Mouse (Mus musculus) hindbrain, embryonic 13.5 days (tissue): ENCODE measurements at regions not wholly inside any gene's neighbourhood (a gene's known extent, or its start where the extent isn't known, plus 50 kb on each side); places are given as distances from the start of the nearest gene placed in this dataset.

Experiments used
- ATAC-seq: fragments of 200-750 bp; cut with Nextera tagmentation; 2 replicates; pipeline ENCODE4 v1.8.0; 2017; ENCODE audit warnings: moderate TSS enrichment; ENCODE audit not compliant: low FRiP score
- H3K27ac ChIP-seq: fragments of 300-500 bp; sonication (generic); 2 replicates; pipeline ENCODE4 v1.5.1; 2015; ENCODE audit warnings: inconsistent platforms, mild to moderate bottlenecking, moderate library complexity
- H3K27me3 ChIP-seq: fragments of 300-500 bp; sonication (generic); 2 replicates; pipeline ENCODE4 v1.6.1; 2015; ENCODE audit warnings: mild to moderate bottlenecking, inconsistent platforms
- H3K36me3 ChIP-seq: fragments of 300-500 bp; sonication (generic); 2 replicates; pipeline ENCODE4 v1.6.1; 2015; ENCODE audit warnings: mild to moderate bottlenecking, inconsistent platforms
- H3K4me1 ChIP-seq: fragments of 300-500 bp; sonication (generic); replicated peaks from 2 replicates; pipeline ENCODE4 v1.6.1; 2015; ENCODE audit warnings: inconsistent platforms
- H3K4me2 ChIP-seq: fragments of 300-500 bp; sonication (generic); 2 replicates; pipeline ENCODE4 v1.6.1; 2015; ENCODE audit warnings: inconsistent platforms, mild to moderate bottlenecking, moderate library complexity
- H3K4me3 ChIP-seq: fragments of 300-500 bp; sonication (generic); 2 replicates; pipeline ENCODE4 v1.5.1; 2015; ENCODE audit warnings: mild to moderate bottlenecking, inconsistent platforms
- H3K9ac ChIP-seq: fragments of 300-500 bp; sonication (generic); 2 replicates; pipeline ENCODE4 v1.6.1; 2015; ENCODE audit warnings: mild to moderate bottlenecking, inconsistent platforms
- H3K9me3 ChIP-seq: fragments of 300-500 bp; sonication (generic); 2 replicates; pipeline ENCODE4 v1.6.1; 2016; ENCODE audit warnings: inconsistent platforms
- WGBS: fragments of 180-500 bp; shearing (Covaris S2); methylation state at CpG from one replicate; pipeline ENCODE4 v1.1.7; 2015; 5-methylcytosine and 5-hydroxymethylcytosine counted together

- H3K27me3 ChIP-seq = 0 out of 2 replicates have a peak, but pooled peaks cover 2% of the 10 kb centered on the region
- H3K4me3 ChIP-seq = no peak overlapping the region
- H3K36me3 ChIP-seq = no peaks in the 10 kb centered on the region
- 87% methylated on average over 2 of the region's 2 CpGs for WGBS
- peaks cover 8% of the 10 kb centered on the region; the same call in 1 of the 2 replicates for H3K4me1 ChIP-seq
- no peak overlapping the region for H3K27ac ChIP-seq
- H3K9me3 ChIP-seq = no peaks in the 10 kb centered on the region
- H3K9ac ChIP-seq = no peak overlapping the region
- no peak overlapping the region for H3K4me2 ChIP-seq
- ATAC-seq = no peak
These were observed 421.2 kb upstream of the Mki67 start for GRCm38 (mm10) chr7:136137341-136137740.

GRCm38 (mm10) chr7:136137831-136138602 lies 421.9 kb upstream of the Mki67 start:
- no peak overlapping the region for H3K27ac ChIP-seq
- no peak overlapping the region for H3K9ac ChIP-seq
- H3K4me2 ChIP-seq = no peak overlapping the region
- H3K36me3 ChIP-seq = no peaks in the 10 kb centered on the region
- 0 out of 2 replicates have a peak, but pooled peaks cover 2% of the 10 kb centered on the region for H3K27me3 ChIP-seq
- no peak overlapping the region for H3K4me3 ChIP-seq
- peaks cover 8% of the 10 kb centered on the region; the same call in 1 of the 2 replicates for H3K4me1 ChIP-seq
- no peak for ATAC-seq
- 73% methylated on average over 15 of the region's 15 CpGs for WGBS
- no peaks in the 10 kb centered on the region for H3K9me3 ChIP-seq

DNA sequence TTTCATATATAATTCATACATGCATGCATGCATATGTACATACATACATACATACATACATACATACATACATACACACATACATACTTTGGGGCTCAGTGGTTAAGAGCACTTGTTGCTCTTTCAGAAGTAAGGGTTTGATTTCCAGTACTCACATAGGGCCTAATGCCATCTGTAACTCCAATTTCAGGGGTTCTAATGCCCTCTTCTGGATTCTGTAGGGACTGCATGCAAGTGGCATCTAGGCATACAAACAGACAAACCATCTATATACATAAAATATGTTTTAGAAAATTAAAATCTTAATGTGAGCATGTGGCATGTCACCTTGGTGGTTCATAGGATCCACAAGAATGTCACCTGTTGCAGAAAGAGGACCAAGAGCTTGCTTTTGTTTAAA lies 426.7 kb upstream of the Mki67 start:
- no peak for ATAC-seq
- H3K36me3 ChIP-seq = no peaks in the 10 kb centered on the region

GRCm38 (mm10) chr7:136150196-136150595 lies 434.0 kb upstream of the Mki67 start:
- 58% methylated on average over 5 of the region's 5 CpGs for WGBS
- Histone ChIP-seq H3K27ac (no peak overlapping the region), H3K9me3 (no peaks in the 10 kb centered on the region), H3K36me3 (no peaks in the 10 kb centered on the region), H3K4me1 (peaks cover 12% of the 10 kb centered on the region), H3K4me3 (no peak overlapping the region), H3K4me2 (no peak overlapping the region), H3K27me3 (no peaks in the 10 kb centered on the region), H3K9ac (no peak overlapping the region)
- no peak for ATAC-seq

More for the DNA sequence above, 426.7 kb upstream of the Mki67 start:
- H3K9me3 ChIP-seq = no peaks in the 10 kb centered on the region
- H3K27ac ChIP-seq = no peak overlapping the region
- H3K9ac ChIP-seq = no peak overlapping the region
- no peak overlapping the region for H3K4me3 ChIP-seq
- 0 out of 2 replicates have a peak, but pooled peaks cover 2% of the 10 kb centered on the region for H3K27me3 ChIP-seq
- H3K4me1 ChIP-seq = 0 out of 2 replicates have a peak, but pooled peaks cover under 1% of the 10 kb centered on the region
- no peak overlapping the region for H3K4me2 ChIP-seq

GRCm38 (mm10) chr7:136151301-136151930 lies 435.3 kb upstream of the Mki67 start:
- Histone ChIP-seq H3K4me2 (no peak overlapping the region), H3K4me1 (peaks cover 12% of the 10 kb centered on the region), H3K27ac (no peak overlapping the region), H3K27me3 (no peaks in the 10 kb centered on the region), H3K9me3 (no peaks in the 10 kb centered on the region), H3K9ac (no peak overlapping the region), H3K36me3 (no peaks in the 10 kb centered on the region), H3K4me3 (no peak overlapping the region)
- ATAC-seq = no peak
- 39% methylated on average over 4 of the region's 4 CpGs for WGBS

DNA sequence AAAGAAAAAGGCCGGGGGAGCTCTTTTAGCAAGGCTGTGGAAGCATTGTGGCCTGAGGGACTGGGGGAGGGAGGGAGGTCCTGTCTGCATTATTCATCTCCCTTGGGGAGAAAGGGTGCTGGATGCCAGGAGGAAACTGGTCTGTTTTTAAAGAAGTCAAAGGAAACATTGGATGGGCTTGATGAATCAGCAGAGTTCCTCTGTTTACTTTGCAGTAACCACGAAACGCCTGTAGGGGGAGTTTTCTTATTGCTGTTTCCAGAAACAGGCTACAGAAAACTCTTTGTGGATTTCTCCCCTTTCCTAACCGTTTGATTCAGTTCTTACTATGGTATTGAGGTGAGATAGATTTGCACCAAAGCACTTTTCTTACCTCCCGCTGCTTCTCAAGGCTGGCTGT lies 436.3 kb upstream of the Mki67 start:
- no peak overlapping the region for H3K27ac ChIP-seq
- H3K9me3 ChIP-seq = no peaks in the 10 kb centered on the region
- H3K4me3 ChIP-seq = no peak overlapping the region
- 24% methylated on average over 5 of the region's 5 CpGs for WGBS
- H3K9ac ChIP-seq = no peak overlapping the region
- H3K27me3 ChIP-seq = no peaks in the 10 kb centered on the region
- H3K4me1 ChIP-seq = peaks cover 12% of the 10 kb centered on the region
- no peak for ATAC-seq
- no peak overlapping the region for H3K4me2 ChIP-seq
- no peaks in the 10 kb centered on the region for H3K36me3 ChIP-seq

DNA sequence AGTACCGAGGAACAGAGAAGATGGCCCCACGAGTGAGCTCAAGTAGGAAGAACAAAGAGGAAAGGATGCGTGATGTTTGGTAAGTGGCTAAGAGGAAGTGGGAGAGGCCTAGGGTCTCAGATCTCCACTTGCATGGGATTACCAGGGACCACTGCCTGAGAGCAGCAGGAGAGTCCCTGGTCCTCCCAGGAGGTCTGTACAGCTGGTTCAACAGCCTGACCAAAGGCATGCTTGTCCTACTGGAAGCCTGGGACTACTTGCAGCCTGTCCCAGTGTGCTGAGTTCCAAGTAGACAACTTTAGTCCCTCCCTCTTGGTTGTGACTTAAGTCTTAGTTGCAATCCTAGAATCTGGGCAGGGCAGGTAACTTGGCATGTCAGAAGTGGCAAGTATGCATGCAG lies 437.5 kb upstream of the Mki67 start:
- whole genome bisulfite sequencing = 83% methylated on average over 3 of the region's 3 CpGs

DNA sequence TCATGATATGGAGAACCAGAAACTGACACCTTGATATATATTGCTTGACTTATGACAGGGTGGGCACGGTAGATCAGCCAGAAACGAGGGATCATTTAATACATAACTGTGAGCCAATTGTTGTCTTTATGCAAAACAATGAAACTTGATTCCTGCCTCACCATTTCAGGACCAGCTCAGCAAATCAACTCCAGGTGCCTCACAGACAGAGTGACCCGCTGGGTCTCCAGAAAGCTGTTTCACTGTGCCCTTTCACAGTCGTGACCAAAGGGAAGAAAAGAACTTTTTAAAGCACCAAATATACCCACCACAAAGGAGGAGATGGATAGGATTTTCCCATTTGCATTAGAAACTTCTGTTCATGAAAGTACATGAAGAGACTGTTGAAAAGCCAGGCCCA lies 443.0 kb upstream of the Mki67 start:
- 34% methylated on average over 4 of the region's 4 CpGs for WGBS

More for the DNA sequence above, 437.5 kb upstream of the Mki67 start:
- no peak overlapping the region for H3K9ac ChIP-seq
- ATAC-seq = no peak
- no peak overlapping the region for H3K4me3 ChIP-seq
- H3K4me1 ChIP-seq = peaks cover 12% of the 10 kb centered on the region
- no peaks in the 10 kb centered on the region for H3K36me3 ChIP-seq
- H3K9me3 ChIP-seq = no peaks in the 10 kb centered on the region
- no peaks in the 10 kb centered on the region for H3K27me3 ChIP-seq
- no peak overlapping the region for H3K4me2 ChIP-seq
- H3K27ac ChIP-seq = no peak overlapping the region

GRCm38 (mm10) chr7:136161526-136161925 lies 445.4 kb upstream of the Mki67 start:
- ATAC-seq = no peak
- H3K4me1 ChIP-seq = no peaks in the 10 kb centered on the region
- WGBS = 87% methylated on average over 2 of the region's 2 CpGs

More for the DNA sequence above, 443.0 kb upstream of the Mki67 start:
- no peak overlapping the region for H3K4me2 ChIP-seq
- no peak overlapping the region for H3K27ac ChIP-seq
- no peaks in the 10 kb centered on the region for H3K4me1 ChIP-seq
- H3K27me3 ChIP-seq = no peaks in the 10 kb centered on the region
- H3K4me3 ChIP-seq = no peak overlapping the region
- no peaks in the 10 kb centered on the region for H3K36me3 ChIP-seq
- no peak for ATAC-seq
- no peaks in the 10 kb centered on the region for H3K9me3 ChIP-seq
- H3K9ac ChIP-seq = no peak overlapping the region

DNA sequence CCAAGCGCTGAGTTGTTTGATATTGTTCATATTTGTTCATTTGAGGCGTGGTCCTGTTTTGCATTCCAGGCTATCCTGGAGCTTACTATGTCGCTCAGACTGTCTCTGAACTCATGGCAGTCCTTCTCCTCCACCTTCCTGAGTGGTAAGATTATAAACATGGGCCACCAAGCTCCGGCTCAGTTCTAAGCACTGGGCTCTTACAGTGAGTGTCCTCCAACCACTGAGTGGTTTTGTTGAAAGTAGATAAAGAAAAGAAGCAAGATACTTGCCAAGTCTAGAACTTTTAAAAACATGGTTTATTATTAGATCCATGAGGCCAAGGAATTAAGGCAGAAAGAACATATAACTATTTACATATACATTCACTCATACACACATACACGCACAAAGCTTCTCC lies 448.7 kb upstream of the Mki67 start:
- ATAC-seq = no peak
- no peaks in the 10 kb centered on the region for H3K27me3 ChIP-seq
- H3K4me1 ChIP-seq = no peaks in the 10 kb centered on the region
- no peak overlapping the region for H3K4me2 ChIP-seq
- H3K36me3 ChIP-seq = no peaks in the 10 kb centered on the region
- no peak overlapping the region for H3K4me3 ChIP-seq
- no peak overlapping the region for H3K9ac ChIP-seq
- 93% methylated on average over 5 of the region's 5 CpGs for WGBS
- H3K9me3 ChIP-seq = no peaks in the 10 kb centered on the region
- H3K27ac ChIP-seq = no peak overlapping the region

More at GRCm38 (mm10) chr7:136161526-136161925, 445.4 kb upstream of the Mki67 start:
- Histone ChIP-seq H3K9me3 (no peaks in the 10 kb centered on the region), H3K4me3 (no peak overlapping the region), H3K27me3 (no peaks in the 10 kb centered on the region), H3K36me3 (no peaks in the 10 kb centered on the region), H3K9ac (no peak overlapping the region), H3K27ac (no peak overlapping the region), H3K4me2 (no peak overlapping the region)

GRCm38 (mm10) chr7:136169261-136169660 lies 453.1 kb upstream of the Mki67 start:
- H3K4me2 ChIP-seq = no peak overlapping the region
- no peak overlapping the region for H3K27ac ChIP-seq
- no peak for ATAC-seq
- 72% methylated on average over 4 of the region's 4 CpGs for WGBS
- no peaks in the 10 kb centered on the region for H3K4me1 ChIP-seq
- no peaks in the 10 kb centered on the region for H3K9me3 ChIP-seq
- H3K36me3 ChIP-seq = no peaks in the 10 kb centered on the region
- no peak overlapping the region for H3K9ac ChIP-seq
- H3K27me3 ChIP-seq = no peaks in the 10 kb centered on the region
- no peak overlapping the region for H3K4me3 ChIP-seq

- H3K4me2 ChIP-seq = no peak overlapping the region
- H3K4me3 ChIP-seq = no peak overlapping the region
- ATAC-seq = no peak
- H3K9ac ChIP-seq = no peak overlapping the region
- peaks cover 9% of the 10 kb centered on the region for H3K4me1 ChIP-seq
- no peak overlapping the region for H3K27ac ChIP-seq
- H3K9me3 ChIP-seq = no peaks in the 10 kb centered on the region; the same call in 1 of the 2 replicates
- no peaks in the 10 kb centered on the region for H3K36me3 ChIP-seq
- H3K27me3 ChIP-seq = no peaks in the 10 kb centered on the region
These were observed 460.2 kb upstream of the Mki67 start for GRCm38 (mm10) chr7:136176373-136176772.

GRCm38 (mm10) chr7:136180996-136181395 lies 464.8 kb upstream of the Mki67 start:
- peaks cover 16% of the 10 kb centered on the region for H3K4me1 ChIP-seq
- no peak overlapping the region for H3K4me3 ChIP-seq
- H3K4me2 ChIP-seq = no peak overlapping the region
- 35% methylated on average over 6 of the region's 6 CpGs for WGBS
- no peak overlapping the region; the same call in 1 of the 2 replicates for H3K9ac ChIP-seq
- ATAC-seq = no peak
- peak overlapping the region; percentile 32; the same call in 1 of the 2 replicates for H3K27ac ChIP-seq
- H3K27me3 ChIP-seq = no peaks in the 10 kb centered on the region
- H3K9me3 ChIP-seq = no peaks in the 10 kb centered on the region; the same call in 1 of the 2 replicates
- no peaks in the 10 kb centered on the region for H3K36me3 ChIP-seq
